Mouse (Mus musculus): ENCODE results near the gene Fam126b. TPM values are rescaled to one million over a fixed set of nuclear protein-coding genes. Genes with fewer than 3 reads are reported as not detected.
"Not testable (repeated sequence)": the region's sequence is repeated elsewhere in the genome, so short reads cannot be mapped to it uniquely, and the experiment has no call there.

Fam126b gene
- polyA plus RNA-seq, 1 experiment from 2014 or later = 7.0 TPM

- no peaks in the 10 kb centered on the region for H3K36me3 ChIP-seq
- H3K4me1 ChIP-seq (replicated peaks) = no peaks in the 10 kb centered on the region
- WGBS = 92% methylated on average over 1 of the region's 1 CpGs
- H3K9me3 ChIP-seq = peaks cover 10% of the 10 kb centered on the region; the same call in 1 of the 2 replicates
- H3K27ac ChIP-seq = no peak overlapping the region
- DNase-seq (ENCODE audit: low spot score) = no peak
- no peaks in the 10 kb centered on the region for H3K27me3 ChIP-seq (ENCODE audit: insufficient read depth, poor library complexity, severe bottlenecking)
- H3K4me3 ChIP-seq = no peak overlapping the region
Measured at GRCm38 (mm10) chr1:58610166-58610565, 24.0 kb upstream of the Fam126b start.

- H3K4me3 ChIP-seq; H3K27ac ChIP-seq; H3K27me3 ChIP-seq (ENCODE audit: insufficient read depth, poor library complexity, severe bottlenecking); H3K9me3 ChIP-seq; DNase-seq (ENCODE audit: low spot score); H3K36me3 ChIP-seq; H3K4me1 ChIP-seq (replicated peaks): not testable (repeated sequence)
- WGBS = 89% methylated on average over 5 of the region's 5 CpGs
Measured at GRCm38 (mm10) chr1:58609591-58609990, 23.5 kb upstream of the Fam126b start.

- WGBS = 89% methylated on average over 4 of the region's 4 CpGs
- no peaks in the 10 kb centered on the region for H3K27me3 ChIP-seq (ENCODE audit: insufficient read depth, poor library complexity, severe bottlenecking)
- no peaks in the 10 kb centered on the region for H3K4me1 ChIP-seq (replicated peaks)
- H3K9me3 ChIP-seq = peaks cover 10% of the 10 kb centered on the region; the same call in 1 of the 2 replicates
- no peak overlapping the region for H3K27ac ChIP-seq
- no peak for DNase-seq (ENCODE audit: low spot score)
- H3K36me3 ChIP-seq = no peaks in the 10 kb centered on the region
- no peak overlapping the region for H3K4me3 ChIP-seq
Measured at GRCm38 (mm10) chr1:58603738-58604137, 17.6 kb upstream of the Fam126b start.

- Histone ChIP-seq H3K36me3 (no peaks in the 10 kb centered on the region), H3K4me1 (replicated peaks) (no peaks in the 10 kb centered on the region), H3K4me3 (no peak overlapping the region), H3K27ac (no peak overlapping the region), H3K27me3 (ENCODE audit: insufficient read depth, poor library complexity, severe bottlenecking) (no peaks in the 10 kb centered on the region), H3K9me3 (peaks cover 6% of the 10 kb centered on the region; the same call in 1 of the 2 replicates)
- DNase-seq (ENCODE audit: low spot score) = no peak
- 85% methylated on average over 4 of the region's 4 CpGs for WGBS
Measured at GRCm38 (mm10) chr1:58602681-58603080, 16.6 kb upstream of the Fam126b start.

GRCm38 (mm10) chr1:58587491-58587890 lies 1.4 kb upstream of the Fam126b start:
- Histone ChIP-seq H3K36me3 (peaks cover 16% of the 10 kb centered on the region), H3K27me3 (ENCODE audit: insufficient read depth, poor library complexity, severe bottlenecking) (no peaks in the 10 kb centered on the region), H3K4me1 (replicated peaks) (peaks cover 17% of the 10 kb centered on the region), H3K9me3 (no peaks in the 10 kb centered on the region), H3K27ac (no peak overlapping the region), H3K4me3 (peak overlapping the region; percentile 96)
- no peak for DNase-seq (ENCODE audit: low spot score)
- WGBS = 85% methylated on average over 1 of the region's 1 CpGs

GRCm38 (mm10) chr1:58585373-58586170 lies 551 bp downstream of the Fam126b start:
- Histone ChIP-seq H3K36me3 (0 out of 2 replicates have a peak, but pooled peaks cover 5% of the 10 kb centered on the region), H3K4me3 (peak overlapping the region; percentile 96), H3K9me3 (no peaks in the 10 kb centered on the region), H3K27me3 (ENCODE audit: insufficient read depth, poor library complexity, severe bottlenecking) (no peaks in the 10 kb centered on the region), H3K4me1 (replicated peaks) (peaks cover 17% of the 10 kb centered on the region), H3K27ac (peak overlapping the region; percentile 96)
- no peak for DNase-seq (ENCODE audit: low spot score)
- 6% methylated on average over 36 of the region's 36 CpGs for WGBS

- 83% methylated on average over 1 of the region's 1 CpGs for WGBS
- H3K4me3 ChIP-seq = no peak overlapping the region
Measured at GRCm38 (mm10) chr1:58584271-58584670, 1.9 kb downstream of the Fam126b start.

GRCm38 (mm10) chr1:58582611-58583010 lies 3.5 kb downstream of the Fam126b start:
- Histone ChIP-seq H3K9me3 (no peaks in the 10 kb centered on the region), H3K36me3 (no peaks in the 10 kb centered on the region), H3K27ac (no peak overlapping the region), H3K4me1 (replicated peaks) (peaks cover 17% of the 10 kb centered on the region), H3K4me3 (no peak overlapping the region), H3K27me3 (ENCODE audit: insufficient read depth, poor library complexity, severe bottlenecking) (no peaks in the 10 kb centered on the region)
- no peak for DNase-seq (ENCODE audit: low spot score)
- WGBS = 74% methylated on average over 1 of the region's 1 CpGs

More at GRCm38 (mm10) chr1:58584271-58584670, 1.9 kb downstream of the Fam126b start:
- no peak for DNase-seq (ENCODE audit: low spot score)
- no peaks in the 10 kb centered on the region for H3K9me3 ChIP-seq
- no peaks in the 10 kb centered on the region for H3K27me3 ChIP-seq (ENCODE audit: insufficient read depth, poor library complexity, severe bottlenecking)
- no peak overlapping the region for H3K27ac ChIP-seq
- 0 out of 2 replicates have a peak, but pooled peaks cover 5% of the 10 kb centered on the region for H3K36me3 ChIP-seq
- H3K4me1 ChIP-seq (replicated peaks) = peaks cover 17% of the 10 kb centered on the region

- no peaks in the 10 kb centered on the region for H3K9me3 ChIP-seq
- WGBS = 83% methylated on average over 2 of the region's 2 CpGs
- no peaks in the 10 kb centered on the region for H3K27me3 ChIP-seq (ENCODE audit: insufficient read depth, poor library complexity, severe bottlenecking)
- no peaks in the 10 kb centered on the region for H3K4me1 ChIP-seq (replicated peaks)
- H3K4me3 ChIP-seq = no peak overlapping the region
- peak; percentile 15 for DNase-seq (ENCODE audit: low spot score)
- H3K27ac ChIP-seq = no peak overlapping the region
- no peaks in the 10 kb centered on the region for H3K36me3 ChIP-seq
Measured at GRCm38 (mm10) chr1:58579179-58579578, 6.9 kb downstream of the Fam126b start.

- WGBS = 56% methylated on average over 4 of the region's 4 CpGs
Measured at GRCm38 (mm10) chr1:58570437-58570836, 15.7 kb downstream of the Fam126b start.

GRCm38 (mm10) chr1:58568456-58569130 lies 17.5 kb downstream of the Fam126b start:
- Histone ChIP-seq H3K9me3 (no peaks in the 10 kb centered on the region), H3K4me1 (replicated peaks) (no peaks in the 10 kb centered on the region), H3K27me3 (ENCODE audit: insufficient read depth, poor library complexity, severe bottlenecking) (no peaks in the 10 kb centered on the region), H3K36me3 (0 out of 2 replicates have a peak, but pooled peaks cover 8% of the 10 kb centered on the region), H3K27ac (no peak overlapping the region), H3K4me3 (no peak overlapping the region)
- no peak for DNase-seq (ENCODE audit: low spot score)

More at GRCm38 (mm10) chr1:58570437-58570836, 15.7 kb downstream of the Fam126b start:
- DNase-seq (ENCODE audit: low spot score) = no peak
- H3K27ac ChIP-seq = no peak overlapping the region
- H3K36me3 ChIP-seq = no peaks in the 10 kb centered on the region
- H3K9me3 ChIP-seq = no peaks in the 10 kb centered on the region
- no peaks in the 10 kb centered on the region for H3K4me1 ChIP-seq (replicated peaks)
- H3K27me3 ChIP-seq (ENCODE audit: insufficient read depth, poor library complexity, severe bottlenecking) = no peaks in the 10 kb centered on the region
- no peak overlapping the region for H3K4me3 ChIP-seq

GRCm38 (mm10) chr1:58566621-58567020 lies 19.5 kb downstream of the Fam126b start:
- H3K9me3 ChIP-seq = no peaks in the 10 kb centered on the region
- DNase-seq (ENCODE audit: low spot score) = no peak
- H3K27ac ChIP-seq = no peak overlapping the region
- H3K27me3 ChIP-seq (ENCODE audit: insufficient read depth, poor library complexity, severe bottlenecking) = no peaks in the 10 kb centered on the region
- H3K4me1 ChIP-seq (replicated peaks) = no peaks in the 10 kb centered on the region
- peaks cover 26% of the 10 kb centered on the region; the same call in 1 of the 2 replicates for H3K36me3 ChIP-seq
- no peak overlapping the region for H3K4me3 ChIP-seq

GRCm38 (mm10) chr1:58564981-58565380 lies 21.1 kb downstream of the Fam126b start:
- 93% methylated on average over 5 of the region's 5 CpGs for WGBS
- Histone ChIP-seq H3K4me3 (no peak overlapping the region), H3K27ac (no peak overlapping the region), H3K36me3 (peaks cover 32% of the 10 kb centered on the region), H3K9me3 (no peaks in the 10 kb centered on the region), H3K27me3 (ENCODE audit: insufficient read depth, poor library complexity, severe bottlenecking) (no peaks in the 10 kb centered on the region), H3K4me1 (replicated peaks) (no peaks in the 10 kb centered on the region)
- DNase-seq (ENCODE audit: low spot score) = no peak
